Mouse (Mus musculus): ENCODE results near the gene Pof1b. TPM values are rescaled to one million over a fixed set of nuclear protein-coding genes. Genes with fewer than 3 reads are reported as not detected.

Gene Pof1b
- total and polyA plus RNA-seq, 3 experiments, result not detected

GRCm38 (mm10) chrX:112694392-112694791 is 4.1 kb downstream of the Pof1b start:
- Histone ChIP-seq H3K27ac (ENCODE audit: control insufficient read depth, low read depth, low read length) (no peak overlapping the region), H3K9ac (ENCODE audit: control insufficient read depth, low read depth, low read length, poor library complexity, severe bottlenecking) (no peak overlapping the region), H3K4me3 (ENCODE audit: control insufficient read depth in 1 of 2, insufficient read depth in 1 of 2, low read depth in 2 of 2, low read length in 2 of 2) (no peak overlapping the region), H3K9me3 (replicated peaks; ENCODE audit: insufficient read depth, low read length) (no peaks in the 10 kb centered on the region), H3K79me2 (ENCODE audit: control insufficient read depth, insufficient read depth, low read length, poor library complexity) (no peaks in the 10 kb centered on the region), H3K4me1 (ENCODE audit: control insufficient read depth in 1 of 2, insufficient read depth in 2 of 2, low read length in 2 of 2) (no peaks in the 10 kb centered on the region), H3K27me3 (ENCODE audit: control insufficient read depth in 1 of 2, insufficient read depth in 2 of 2, low read length in 2 of 2) (no peaks in the 10 kb centered on the region), H3K36me3 (ENCODE audit: control insufficient read depth in 1 of 2, insufficient read depth in 2 of 2, low read length in 2 of 2) (no peaks in the 10 kb centered on the region)
- no peak for DNase-seq (ENCODE audit: low read depth, low spot score)
- TF ChIP-seq MYC (IDR thresholded peaks at IDR 0.05; ENCODE audit: low read depth, low read length) (no peak), CHD2 (IDR thresholded peaks at IDR 0.05; ENCODE audit: low read length) (no peak), POLR2AphosphoS2 (IDR thresholded peaks at IDR 0.05; ENCODE audit: low read length) (no peak), ZC3H11A (IDR thresholded peaks at IDR 0.05; ENCODE audit: low read depth, low read length) (no peak), USF2 (IDR thresholded peaks at IDR 0.05; ENCODE audit: borderline replicate concordance in 1 of 2, insufficient read depth in 1 of 2, low read depth in 1 of 2, low read length in 2 of 2) (no peak), HCFC1 (IDR thresholded peaks at IDR 0.05; ENCODE audit: low read depth, low read length) (no peak), BHLHE40 (IDR thresholded peaks at IDR 0.05; ENCODE audit: borderline replicate concordance, low read depth, low read length) (no peak)

GRCm38 (mm10) chrX:112680605-112681004 is 17.8 kb downstream of the Pof1b start:
- no peaks in the 10 kb centered on the region for H3K79me2 ChIP-seq (ENCODE audit: control insufficient read depth, insufficient read depth, low read length, poor library complexity)
- no peak overlapping the region for H3K9ac ChIP-seq (ENCODE audit: control insufficient read depth, low read depth, low read length, poor library complexity, severe bottlenecking)
- H3K9me3 ChIP-seq (replicated peaks; ENCODE audit: insufficient read depth, low read length), result no peaks in the 10 kb centered on the region
- peaks cover 0 to 8% of the 10 kb centered on the region in 2 experiments; a peak in 2 of 4 replicates for H3K36me3 ChIP-seq (ENCODE audit: control insufficient read depth in 1 of 2, insufficient read depth in 2 of 2, low read length in 2 of 2)
- peaks cover 3 to 8% of the 10 kb centered on the region in 2 experiments; a peak in 3 of 4 replicates for H3K4me1 ChIP-seq (ENCODE audit: control insufficient read depth in 1 of 2, insufficient read depth in 2 of 2, low read length in 2 of 2)
- no peak overlapping the region; the same call in 1 of the 2 replicates for H3K27ac ChIP-seq (ENCODE audit: control insufficient read depth, low read depth, low read length)
- H3K27me3 ChIP-seq (ENCODE audit: control insufficient read depth in 1 of 2, insufficient read depth in 2 of 2, low read length in 2 of 2), result no peaks in the 10 kb centered on the region
- no peak overlapping the region for H3K4me3 ChIP-seq (ENCODE audit: control insufficient read depth in 1 of 2, insufficient read depth in 1 of 2, low read depth in 2 of 2, low read length in 2 of 2)
- peak; percentile 66 for DNase-seq (ENCODE audit: low read depth, low spot score)
- TF ChIP-seq ZKSCAN1 (IDR thresholded peaks at IDR 0.05; ENCODE audit: low read depth, low read length) (no peak), ZC3H11A (IDR thresholded peaks at IDR 0.05; ENCODE audit: low read depth, low read length) (peak; percentile 9; the same call in 1 of the 2 replicates), SMC3 (IDR thresholded peaks at IDR 0.05; ENCODE audit: low read depth, low read length) (no peak), KAT2A (conservative IDR thresholded peaks at IDR 0.05; ENCODE audit: low read depth, low read length) (peak; percentile 53), MAZ (IDR thresholded peaks at IDR 0.05; ENCODE audit: low read depth, low read length) (peak; percentile 74), CTCF (IDR thresholded peaks at IDR 0.05 in 2 of 3, conservative IDR thresholded peaks at IDR 0.05 in 1 of 3; ENCODE audit: control insufficient read depth in 1 of 3, insufficient read depth in 1 of 3, low read depth in 2 of 3, low read length in 3 of 3, poor library complexity in 1 of 3, severe bottlenecking in 1 of 3) (no peak), ZNF384 (IDR thresholded peaks at IDR 0.05; ENCODE audit: low read depth, low read length) (no peak), TAL1 (IDR thresholded peaks at IDR 0.05; ENCODE audit: low read length) (peak; percentile 71), ELF1 (IDR thresholded peaks at IDR 0.05; ENCODE audit: low read depth, low read length) (peak; percentile 54; the same call in 1 of the 2 replicates), MYC (IDR thresholded peaks at IDR 0.05; ENCODE audit: low read depth, low read length) (peak; percentile 45; the same call in 1 of the 2 replicates), CHD1 (IDR thresholded peaks at IDR 0.05; ENCODE audit: low read depth, low read length) (no peak), MXI1 (IDR thresholded peaks at IDR 0.05; ENCODE audit: low read depth, low read length) (peak; percentile 46; the same call in 1 of the 2 replicates), CHD2 (IDR thresholded peaks at IDR 0.05; ENCODE audit: low read length) (peak; percentile 59), BHLHE40 (IDR thresholded peaks at IDR 0.05; ENCODE audit: borderline replicate concordance, low read depth, low read length) (peak; percentile 60; the same call in 1 of the 2 replicates), RCOR1 (IDR thresholded peaks at IDR 0.05; ENCODE audit: low read depth, low read length) (peak; percentile 82), GABPA (IDR thresholded peaks at IDR 0.05; ENCODE audit: low read depth, low read length) (no peak), JUND (IDR thresholded peaks at IDR 0.05; ENCODE audit: low read depth, low read length) (no peak), EP300 (IDR thresholded peaks at IDR 0.05; ENCODE audit: low read depth in 1 of 2, low read length in 2 of 2) (peak; percentile 95 to 97), NRF1 (IDR thresholded peaks at IDR 0.05; ENCODE audit: insufficient read depth, low read depth, low read length, poor library complexity, severe bottlenecking) (no peak), USF1 (IDR thresholded peaks at IDR 0.05; ENCODE audit: low read depth, low read length) (no peak), MAFK (IDR thresholded peaks at IDR 0.05; ENCODE audit: borderline replicate concordance, low read depth, low read length) (0 out of 2 replicates have a peak, but pooled peaks have one; percentile 61), MAX (IDR thresholded peaks at IDR 0.05; ENCODE audit: low read length) (0 out of 2 replicates have a peak, but pooled peaks have one; percentile 14), ZMIZ1 (IDR thresholded peaks at IDR 0.05; ENCODE audit: low read depth, low read length) (0 out of 2 replicates have a peak, but pooled peaks have one; percentile 26), UBTF (IDR thresholded peaks at IDR 0.05; ENCODE audit: borderline replicate concordance, insufficient read depth, low read depth, low read length) (no peak), SIN3A (IDR thresholded peaks at IDR 0.05; ENCODE audit: low read length) (peak; percentile 68), E2F4 (IDR thresholded peaks at IDR 0.05; ENCODE audit: borderline replicate concordance, low read depth, low read length) (no peak), POLR2AphosphoS5 (IDR thresholded peaks at IDR 0.05; ENCODE audit: borderline replicate concordance, low read depth, low read length) (no peak)

Measured in MEL (cell line).